Mouse (Mus musculus) liver, embryonic 12.5 days (tissue): ENCODE data around the gene Hspb8. TPM values are rescaled to one million over a fixed set of nuclear protein-coding genes. Genes with fewer than 3 reads are reported as not detected.
A peak's percentile ranks its signal among the peaks of the same experiment; 100 is the strongest.

ENCODE experiments used
- ATAC-seq: fragments of 200-750 bp; cut with Nextera tagmentation; 2 replicates; pipeline ENCODE4 v1.8.0; 2017; ENCODE audit warnings: moderate number of reproducible peaks, mild to moderate bottlenecking, moderate library complexity
- H3K27ac ChIP-seq: fragments of 300-500 bp; sonication (generic); 2 replicates; pipeline ENCODE4 v1.5.1; 2016; ENCODE audit warnings: mild to moderate bottlenecking
- H3K27me3 ChIP-seq: fragments of 300-500 bp; sonication (generic); replicated peaks from 2 replicates; pipeline ENCODE4 v1.6.1; 2016; ENCODE audit warnings: mild to moderate bottlenecking, moderate library complexity
- H3K36me3 ChIP-seq: fragments of 300-500 bp; sonication (generic); 2 replicates; pipeline ENCODE4 v1.6.1; 2016; ENCODE audit warnings: mild to moderate bottlenecking, moderate library complexity
- H3K4me1 ChIP-seq: fragments of 300-500 bp; sonication (generic); 2 replicates; pipeline ENCODE4 v1.6.1; 2016
- H3K4me2 ChIP-seq: fragments of 300-500 bp; sonication (generic); 2 replicates; pipeline ENCODE4 v1.6.1; 2016; ENCODE audit warnings: mild to moderate bottlenecking, moderate library complexity
- H3K4me3 ChIP-seq: fragments of 300-500 bp; sonication (generic); 2 replicates; pipeline ENCODE4 v1.5.1; 2016; ENCODE audit warnings: mild to moderate bottlenecking, moderate library complexity
- H3K9ac ChIP-seq: fragments of 300-500 bp; sonication (generic); 2 replicates; pipeline ENCODE4 v1.6.1; 2016; ENCODE audit warnings: mild to moderate bottlenecking, moderate library complexity
- H3K9me3 ChIP-seq: fragments of 300-500 bp; sonication (generic); replicated peaks from 2 replicates; pipeline ENCODE4 v1.6.1; 2016; ENCODE audit warnings: mild to moderate bottlenecking, moderate library complexity
- WGBS: fragments of 180-500 bp; shearing (Covaris S2); methylation state at CpG from one replicate; pipeline ENCODE4 v1.1.7; 2016; ENCODE audit not compliant: insufficient replicate concordance; 5-methylcytosine and 5-hydroxymethylcytosine counted together
- polyA plus RNA-seq: library from polyadenylated mRNA; unstranded; fragments of >200 nt; fragmentation: Nextera tagmentation; extraction: Ambion mirVana; gene quantifications from 2 replicates; pipeline ENCODE4 v1.2.1, GENCODE M21; 2016

Hspb8 gene
- polyA plus RNA-seq, 1 experiment from 2014 or later: 1.2 TPM

- 62% methylated on average over 7 of the region's 7 CpGs for WGBS
- ATAC-seq: no peak; the same call in 1 of the 2 replicates
- H3K27ac ChIP-seq: no peak overlapping the region
Observed at GRCm38 (mm10) chr5:116425273-116425672, 2.6 kb upstream of the Hspb8 start.

GRCm38 (mm10) chr5:116423746-116424145 is 1.1 kb upstream of the Hspb8 start:
- H3K27ac ChIP-seq: no peak overlapping the region
- WGBS: 64% methylated on average over 8 of the region's 8 CpGs
- no peaks in the 10 kb centered on the region for H3K36me3 ChIP-seq
- no peak for ATAC-seq
- H3K27me3 ChIP-seq: peaks cover 7% of the 10 kb centered on the region; the same call in 1 of the 2 replicates
- no peak overlapping the region for H3K4me2 ChIP-seq
- no peak overlapping the region for H3K4me3 ChIP-seq
- H3K4me1 ChIP-seq: 0 out of 2 replicates have a peak, but pooled peaks cover 10% of the 10 kb centered on the region
- H3K9me3 ChIP-seq: no peaks in the 10 kb centered on the region
- no peak overlapping the region for H3K9ac ChIP-seq

More at GRCm38 (mm10) chr5:116425273-116425672, 2.6 kb upstream of the Hspb8 start:
- Histone ChIP-seq H3K4me1 (0 out of 2 replicates have a peak, but pooled peaks cover 10% of the 10 kb centered on the region), H3K9me3 (no peaks in the 10 kb centered on the region), H3K4me2 (no peak overlapping the region), H3K9ac (no peak overlapping the region), H3K27me3 (peaks cover 7% of the 10 kb centered on the region; the same call in 1 of the 2 replicates), H3K36me3 (no peaks in the 10 kb centered on the region), H3K4me3 (no peak overlapping the region)

GRCm38 (mm10) chr5:116421791-116422481 is 728 bp downstream of the Hspb8 start:
- H3K27me3 ChIP-seq: peaks cover 7% of the 10 kb centered on the region; the same call in 1 of the 2 replicates
- H3K36me3 ChIP-seq: no peaks in the 10 kb centered on the region
- H3K9me3 ChIP-seq: no peaks in the 10 kb centered on the region
- H3K4me1 ChIP-seq: 0 out of 2 replicates have a peak, but pooled peaks cover 10% of the 10 kb centered on the region
- H3K4me2 ChIP-seq: peak overlapping the region; percentile 52
- peak overlapping the region; percentile 24; the same call in 1 of the 2 replicates for H3K4me3 ChIP-seq
- H3K27ac ChIP-seq: no peak overlapping the region
- ATAC-seq: no peak
- 54% methylated on average over 22 of the region's 22 CpGs for WGBS
- no peak overlapping the region for H3K9ac ChIP-seq

GRCm38 (mm10) chr5:116420759-116421225 is 1.9 kb downstream of the Hspb8 start:
- H3K4me2 ChIP-seq: peak overlapping the region; percentile 2; the same call in 1 of the 2 replicates
- H3K4me3 ChIP-seq: no peak overlapping the region
- H3K9ac ChIP-seq: no peak overlapping the region
- H3K4me1 ChIP-seq: 0 out of 2 replicates have a peak, but pooled peaks cover 10% of the 10 kb centered on the region
- H3K27me3 ChIP-seq: peaks cover 7% of the 10 kb centered on the region; the same call in 1 of the 2 replicates
- H3K27ac ChIP-seq: peak overlapping the region; percentile 49; the same call in 1 of the 2 replicates
- ATAC-seq: peak; percentile 75
- 26% methylated on average over 6 of the region's 6 CpGs for WGBS
- H3K36me3 ChIP-seq: no peaks in the 10 kb centered on the region
- H3K9me3 ChIP-seq: no peaks in the 10 kb centered on the region

GRCm38 (mm10) chr5:116420213-116420612 is 2.5 kb downstream of the Hspb8 start:
- Histone ChIP-seq H3K4me3 (no peak overlapping the region), H3K36me3 (no peaks in the 10 kb centered on the region), H3K9me3 (no peaks in the 10 kb centered on the region), H3K4me2 (peak overlapping the region; percentile 2; the same call in 1 of the 2 replicates), H3K9ac (no peak overlapping the region), H3K4me1 (0 out of 2 replicates have a peak, but pooled peaks cover 10% of the 10 kb centered on the region), H3K27me3 (peaks cover 7% of the 10 kb centered on the region; the same call in 1 of the 2 replicates), H3K27ac (peak overlapping the region; percentile 49; the same call in 1 of the 2 replicates)
- ATAC-seq: no peak
- 80% methylated on average over 1 of the region's 1 CpGs for WGBS

GRCm38 (mm10) chr5:116419322-116420045 is 3.2 kb downstream of the Hspb8 start:
- no peak overlapping the region for H3K9ac ChIP-seq
- H3K4me2 ChIP-seq: no peak overlapping the region
- H3K4me3 ChIP-seq: no peak overlapping the region
- H3K27ac ChIP-seq: no peak overlapping the region
- H3K27me3 ChIP-seq: peaks cover 7% of the 10 kb centered on the region; the same call in 1 of the 2 replicates
- H3K36me3 ChIP-seq: no peaks in the 10 kb centered on the region
- 64% methylated on average over 6 of the region's 6 CpGs for WGBS
- 0 out of 2 replicates have a peak, but pooled peaks cover 10% of the 10 kb centered on the region for H3K4me1 ChIP-seq
- no peaks in the 10 kb centered on the region for H3K9me3 ChIP-seq
- no peak for ATAC-seq

GRCm38 (mm10) chr5:116416208-116416607 is 6.5 kb downstream of the Hspb8 start:
- no peak overlapping the region for H3K27ac ChIP-seq

GRCm38 (mm10) chr5:116409689-116410590 is 12.7 kb downstream of the Hspb8 start:
- no peaks in the 10 kb centered on the region for H3K9me3 ChIP-seq
- no peak for ATAC-seq
- no peak overlapping the region for H3K9ac ChIP-seq
- H3K4me2 ChIP-seq: no peak overlapping the region
- no peaks in the 10 kb centered on the region for H3K4me1 ChIP-seq
- H3K27ac ChIP-seq: no peak overlapping the region
- H3K4me3 ChIP-seq: no peak overlapping the region
- H3K36me3 ChIP-seq: no peaks in the 10 kb centered on the region
- H3K27me3 ChIP-seq: no peaks in the 10 kb centered on the region; the same call in 1 of the 2 replicates
- WGBS: 11% methylated on average over 16 of the region's 16 CpGs

More at GRCm38 (mm10) chr5:116416208-116416607, 6.5 kb downstream of the Hspb8 start:
- WGBS: 40% methylated on average over 5 of the region's 5 CpGs
- H3K9ac ChIP-seq: no peak overlapping the region
- H3K4me1 ChIP-seq: no peaks in the 10 kb centered on the region
- no peaks in the 10 kb centered on the region; the same call in 1 of the 2 replicates for H3K27me3 ChIP-seq
- no peaks in the 10 kb centered on the region for H3K9me3 ChIP-seq
- H3K36me3 ChIP-seq: no peaks in the 10 kb centered on the region
- ATAC-seq: no peak
- no peak overlapping the region for H3K4me3 ChIP-seq
- H3K4me2 ChIP-seq: no peak overlapping the region

GRCm38 (mm10) chr5:116408965-116409364 is 13.7 kb downstream of the Hspb8 start:
- WGBS: 46% methylated on average over 9 of the region's 9 CpGs
- Histone ChIP-seq H3K4me3 (no peak overlapping the region), H3K4me2 (no peak overlapping the region), H3K9ac (no peak overlapping the region), H3K36me3 (no peaks in the 10 kb centered on the region), H3K9me3 (no peaks in the 10 kb centered on the region), H3K27ac (no peak overlapping the region), H3K4me1 (no peaks in the 10 kb centered on the region), H3K27me3 (no peaks in the 10 kb centered on the region; the same call in 1 of the 2 replicates)
- no peak for ATAC-seq

GRCm38 (mm10) chr5:116407936-116408335 is 14.7 kb downstream of the Hspb8 start:
- H3K9ac ChIP-seq: no peak overlapping the region
- H3K4me1 ChIP-seq: no peaks in the 10 kb centered on the region
- H3K4me2 ChIP-seq: no peak overlapping the region
- no peak overlapping the region for H3K4me3 ChIP-seq
- H3K9me3 ChIP-seq: no peaks in the 10 kb centered on the region
- no peak for ATAC-seq
- 42% methylated on average over 6 of the region's 6 CpGs for WGBS
- no peak overlapping the region for H3K27ac ChIP-seq
- no peaks in the 10 kb centered on the region; the same call in 1 of the 2 replicates for H3K27me3 ChIP-seq
- no peaks in the 10 kb centered on the region for H3K36me3 ChIP-seq

GRCm38 (mm10) chr5:116407321-116407720 is 15.3 kb downstream of the Hspb8 start:
- no peak overlapping the region for H3K27ac ChIP-seq
- ATAC-seq: no peak
- H3K27me3 ChIP-seq: no peaks in the 10 kb centered on the region; the same call in 1 of the 2 replicates
- no peaks in the 10 kb centered on the region for H3K4me1 ChIP-seq
- H3K4me3 ChIP-seq: no peak overlapping the region
- H3K36me3 ChIP-seq: no peaks in the 10 kb centered on the region
- H3K9ac ChIP-seq: no peak overlapping the region
- WGBS: 32% methylated on average over 4 of the region's 4 CpGs
- H3K9me3 ChIP-seq: no peaks in the 10 kb centered on the region
- H3K4me2 ChIP-seq: no peak overlapping the region
